20 mouse cellular contexts compared by ENCODE assay signal in genomic region chr13:111098738-111099137, GRCm38 (mm10).
"Had no signal": no experiment of that assay in that cellular context is flagged by ENCODE, and none has a peak within 500 bp of the region (broad histone marks: within the 10 kb centered on the region; RNA-seq: fewer than 3 reads in every experiment).

No protein-coding gene starts in this region.

- H3K4me2 ChIP-seq: heart, embryonic 12.5 days; hindbrain, embryonic 13.5 days; hindbrain, embryonic 15.5 days; kidney, embryonic 15.5 days; limb, embryonic 13.5 days; limb, embryonic 15.5 days; liver, embryonic 12.5 days had no signal

- H3K36me3 ChIP-seq: heart, embryonic 10.5 days; heart, embryonic 12.5 days; hindbrain, embryonic 13.5 days; hindbrain, embryonic 15.5 days; kidney, embryonic 15.5 days; limb, embryonic 13.5 days; limb, embryonic 15.5 days; liver, embryonic 12.5 days had no signal

- H3K9ac ChIP-seq: heart, embryonic 12.5 days; hindbrain, embryonic 13.5 days; hindbrain, embryonic 15.5 days; kidney, embryonic 15.5 days; limb, embryonic 13.5 days; limb, embryonic 15.5 days; liver, embryonic 12.5 days had no signal

- ATAC-seq: forebrain, embryonic 16.5 days; hindbrain, postnatal 0 days; intestine, embryonic 16.5 days; liver, embryonic 12.5 days had no signal

- H3K27ac ChIP-seq: hindbrain, embryonic 13.5 days; hindbrain, embryonic 15.5 days; hindbrain, postnatal 0 days; kidney, embryonic 15.5 days; kidney, postnatal 0 days; limb, embryonic 13.5 days; limb, embryonic 15.5 days; liver, embryonic 12.5 days had no signal

- H3K9me3 ChIP-seq: heart, embryonic 10.5 days; heart, embryonic 12.5 days; hindbrain, embryonic 13.5 days; hindbrain, embryonic 15.5 days; kidney, embryonic 15.5 days; limb, embryonic 13.5 days; limb, embryonic 15.5 days; liver, embryonic 12.5 days had no signal

- H3K4me3 ChIP-seq: heart, embryonic 10.5 days; heart, embryonic 12.5 days; hindbrain, embryonic 13.5 days; hindbrain, embryonic 15.5 days; kidney, embryonic 15.5 days; limb, embryonic 13.5 days; limb, embryonic 15.5 days; liver, embryonic 12.5 days had no signal

- DNase-seq: gastrocnemius, postnatal 14 days; gastrocnemius, postnatal 36 days; kidney, adult 11 months; kidney, adult 2 months; kidney, adult 9 months; kidney, postnatal 14 days; kidney, postnatal 36 days; left cerebral cortex, postnatal 4 days had no signal

- H3K4me1 ChIP-seq: hindbrain, embryonic 15.5 days; limb, embryonic 13.5 days; limb, embryonic 15.5 days; liver, embryonic 12.5 days had no signal

- H3K27me3 ChIP-seq: heart, embryonic 12.5 days; hindbrain, embryonic 13.5 days; hindbrain, embryonic 15.5 days; kidney, embryonic 15.5 days; limb, embryonic 13.5 days; limb, embryonic 15.5 days; liver, embryonic 12.5 days had no signal
